ENCODE assay signal across 12 mouse cellular contexts in the genomic region with DNA sequence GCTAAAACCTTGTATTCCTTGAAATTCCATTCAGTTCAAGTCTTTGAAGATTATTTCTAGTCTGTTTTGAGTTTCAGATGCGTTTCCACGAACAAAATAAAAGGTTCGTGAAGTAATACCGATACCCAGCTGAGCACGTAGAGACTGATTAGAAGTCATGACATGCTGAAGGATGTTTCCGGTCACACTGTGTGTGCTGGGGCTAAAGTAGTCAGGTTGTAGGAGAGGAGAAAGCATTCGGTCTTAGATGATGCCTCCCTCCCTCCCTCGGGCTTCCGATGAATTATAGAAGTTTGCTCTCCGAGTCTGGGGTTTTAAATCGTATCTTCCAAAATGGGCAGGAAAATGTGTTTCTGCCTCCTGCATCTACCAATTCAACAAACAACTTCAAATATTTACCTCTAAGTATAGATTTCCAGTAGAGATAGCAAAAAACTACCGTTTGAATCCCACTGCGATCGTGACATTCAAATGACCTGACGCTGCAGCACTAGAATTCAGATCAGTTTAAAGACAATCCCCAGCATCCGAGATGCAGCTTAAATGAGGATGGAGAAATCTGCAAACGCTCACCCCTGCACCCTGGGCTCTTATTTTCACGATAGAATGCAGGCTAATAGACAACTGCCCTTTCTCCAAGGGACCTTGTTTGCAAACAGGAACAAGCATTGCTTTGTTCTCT. TPM values are rescaled to one million over a fixed set of nuclear protein-coding genes. Genes with fewer than 3 reads are reported as not detected.
DNase-seq lines count a peak whose midpoint lies in the region; ATAC-seq and TF ChIP-seq lines count a peak whose summit lies in the region.
"Had no signal": no experiment of that assay in that cellular context is flagged by ENCODE, and none has a peak within 500 bp of the region (broad histone marks: within the 10 kb centered on the region; RNA-seq: fewer than 3 reads in every experiment).

No protein-coding gene starts in this region.

- no peak for TF ChIP-seq CTCF in hindbrain, postnatal 0 days (IDR thresholded peaks at IDR 0.05; ENCODE audit: low read depth)
- no peak for TF ChIP-seq CTCF in olfactory bulb, adult 2 months (IDR thresholded peaks at IDR 0.05; ENCODE audit: insufficient read depth, low read depth, low read length)

- ATAC-seq in heart, embryonic 14.5 days (ENCODE audit: insufficient number of reproducible peaks, insufficient read depth, low FRiP score, low read depth) = no peak
- no peak for ATAC-seq in neural tube, embryonic 11.5 days (ENCODE audit: insufficient read depth, low FRiP score, low TSS enrichment)
- peak; percentile 33 for ATAC-seq in hindbrain, postnatal 0 days
- ATAC-seq: activated CD4-positive, CD25-positive, alpha-beta regulatory T cell, adult 4 months had no signal

- H3K4me2 ChIP-seq in heart, embryonic 14.5 days (ENCODE audit: low read length) = peak overlapping the region; percentile 57
- H3K4me2 ChIP-seq in neural tube, embryonic 11.5 days (ENCODE audit: low read depth) = peak overlapping the region; percentile 42
- peak overlapping the region; percentile 65 for H3K4me2 ChIP-seq in hindbrain, postnatal 0 days (ENCODE audit: low read depth, low read length)

- H3K27ac ChIP-seq in heart, embryonic 14.5 days (replicated peaks in 1 of 2; ENCODE audit: control insufficient read depth in 1 of 2, insufficient read depth in 1 of 2, low read depth in 2 of 2, low read length in 2 of 2) = no peak overlapping the region
- H3K27ac ChIP-seq in neural tube, embryonic 11.5 days (ENCODE audit: low read depth, low read length) = no peak overlapping the region
- H3K27ac ChIP-seq in hindbrain, postnatal 0 days = no peak overlapping the region
- 0 out of 2 replicates have a peak overlapping the region, but pooled peaks have one; percentile 18 for H3K27ac ChIP-seq in olfactory bulb, adult 2 months (ENCODE audit: insufficient read depth, low read depth, low read length)
- H3K27ac ChIP-seq: macrophage had no signal

- TF ChIP-seq POLR2A in olfactory bulb, adult 2 months (IDR thresholded peaks at IDR 0.05; ENCODE audit: insufficient read depth, low read depth, low read length) = no peak

- H3K9me3 ChIP-seq in heart, embryonic 14.5 days (ENCODE audit: control insufficient read depth, low read length) = no peaks in the 10 kb centered on the region
- H3K9me3 ChIP-seq in neural tube, embryonic 11.5 days (ENCODE audit: control insufficient read depth, low read length) = no peaks in the 10 kb centered on the region
- no peaks in the 10 kb centered on the region for H3K9me3 ChIP-seq in hindbrain, postnatal 0 days (ENCODE audit: low read length)

- H3K4me1 ChIP-seq in heart, embryonic 14.5 days (ENCODE audit: control insufficient read depth in 2 of 2, insufficient read depth in 2 of 2, low read length in 2 of 2) = peaks cover 6 to 14% of the 10 kb centered on the region in 2 experiments; a peak in 3 of 4 replicates
- peaks cover 5% of the 10 kb centered on the region; the same call in 1 of the 2 replicates for H3K4me1 ChIP-seq in neural tube, embryonic 11.5 days (ENCODE audit: control insufficient read depth, insufficient read depth, low read length)
- H3K4me1 ChIP-seq in hindbrain, postnatal 0 days (ENCODE audit: insufficient read depth, low read length) = no peaks in the 10 kb centered on the region
- no peaks in the 10 kb centered on the region for H3K4me1 ChIP-seq in olfactory bulb, adult 2 months (ENCODE audit: control insufficient read depth, insufficient read depth, low read length)

- no peak for DNase-seq in heart, adult 8-10 months (ENCODE audit: low spot score)
- no peak for DNase-seq in neural tube, embryonic 11.5 days (ENCODE audit: low spot score)
- no peak for DNase-seq in neural tube, embryonic 10.5 days (ENCODE audit: extremely low spot score, low spot score)
- peak; percentile 9 for DNase-seq in hindbrain, postnatal 0 days (ENCODE audit: low spot score)
- no peak for DNase-seq in retina, postnatal 1 day
- no peak for DNase-seq in testis, postnatal 14 days (ENCODE audit: low spot score)
- DNase-seq: thymus, postnatal 14 days had no signal

- H3K4me3 ChIP-seq in heart, embryonic 14.5 days (ENCODE audit: control insufficient read depth in 1 of 2, insufficient read depth in 1 of 2, low read depth in 1 of 2, low read length in 2 of 2) = peak overlapping the region; percentile 12 to 22; a peak in 2 of 4 replicates
- peak overlapping the region; percentile 25 for H3K4me3 ChIP-seq in neural tube, embryonic 11.5 days (ENCODE audit: low read depth, low read length)
- peak overlapping the region; percentile 40 for H3K4me3 ChIP-seq in hindbrain, postnatal 0 days (ENCODE audit: low read length)
- peak overlapping the region; percentile 31 for H3K4me3 ChIP-seq in olfactory bulb, adult 2 months (ENCODE audit: insufficient read depth, low read depth, low read length)

- no peaks in the 10 kb centered on the region for H3K27me3 ChIP-seq in heart, embryonic 14.5 days (ENCODE audit: control insufficient read depth, insufficient read depth, low read length)
- no peaks in the 10 kb centered on the region for H3K27me3 ChIP-seq in neural tube, embryonic 11.5 days (ENCODE audit: control insufficient read depth, insufficient read depth, low read length)
- no peaks in the 10 kb centered on the region for H3K27me3 ChIP-seq in hindbrain, postnatal 0 days (ENCODE audit: insufficient read depth, low read length)
- H3K27me3 ChIP-seq: CH12.LX had no signal

- H3K36me3 ChIP-seq in heart, embryonic 14.5 days (ENCODE audit: control insufficient read depth, insufficient read depth, low read length) = no peaks in the 10 kb centered on the region
- H3K36me3 ChIP-seq in neural tube, embryonic 11.5 days (ENCODE audit: control insufficient read depth, insufficient read depth, low read length) = no peaks in the 10 kb centered on the region
- H3K36me3 ChIP-seq in hindbrain, postnatal 0 days (ENCODE audit: insufficient read depth, low read length) = no peaks in the 10 kb centered on the region

- H3K9ac ChIP-seq in heart, embryonic 14.5 days (ENCODE audit: low read length) = peak overlapping the region; percentile 18; the same call in 1 of the 2 replicates
- H3K9ac ChIP-seq in neural tube, embryonic 11.5 days (ENCODE audit: low read length) = peak overlapping the region; percentile 54
- H3K9ac ChIP-seq in hindbrain, postnatal 0 days (replicated peaks; ENCODE audit: low read length) = peak overlapping the region; percentile 54

- 25% methylated on average over 18 of the region's 18 CpGs for WGBS in heart, embryonic 14.5 days
- WGBS in neural tube, embryonic 11.5 days = 26% methylated on average over 18 of the region's 18 CpGs
- 15% methylated on average over 18 of the region's 18 CpGs for WGBS in hindbrain, postnatal 0 days
- 19% methylated on average over 18 of the region's 18 CpGs for WGBS in olfactory bulb, adult 2 months

RNA-seq across cellular contexts. Expression of a gene that starts 5.6 kb away (rescaled TPM):
- 3.3 and 3.5 TPM in 2 replicates for polyA plus RNA-seq in heart, embryonic 14.5 days (2014; fragmentation: Nextera tagmentation; extraction: Ambion mirVana)
- 10 to 100 TPM; 13.5 to 16.6 (median 15.5) TPM for total RNA-seq in heart, adult 8-10 months (2022)
- polyA plus RNA-seq in neural tube, embryonic 11.5 days (2014; fragmentation: Nextera tagmentation; extraction: Ambion mirVana) = 0.88 and 1.0 TPM in 2 replicates
- total RNA-seq in hindbrain, postnatal 0 days (2014; rRNA removed) = 3.9 and 15.8 TPM in 2 replicates
- polyA plus RNA-seq in hindbrain, postnatal 0 days (2015; fragmentation: Nextera tagmentation; extraction: Ambion mirVana) = 0.82 and 0.85 TPM in 2 replicates
- not detected in 2 replicates for polyA plus RNA-seq in olfactory bulb, adult 2 months (2012; ENCODE audit: insufficient read depth, insufficient read length, low replicate concordance, missing spikeins)
